Mouse (Mus musculus): ENCODE results near the gene Cwc22. TPM values are rescaled to one million over a fixed set of nuclear protein-coding genes. Genes with fewer than 3 reads are reported as not detected.

Gene Cwc22
- total and polyA plus RNA-seq, 2 experiments from 2014 or later: 10.8 to 16.0 TPM

- Histone ChIP-seq H3K27me3 (ENCODE audit: control insufficient read depth, insufficient read depth, low read length) (no peaks in the 10 kb centered on the region), H3K36me3 (replicated peaks; ENCODE audit: control insufficient read depth, insufficient read depth, low read length) (no peaks in the 10 kb centered on the region), H3K9me3 (replicated peaks; ENCODE audit: control insufficient read depth, low read length) (no peaks in the 10 kb centered on the region), H3K4me2 (ENCODE audit: low read depth, low read length) (no peak overlapping the region), H3K4me1 (ENCODE audit: control insufficient read depth, insufficient read depth) (no peaks in the 10 kb centered on the region), H3K27ac (ENCODE audit: low read depth) (no peak overlapping the region), H3K4me3 (ENCODE audit: low read depth, low read length) (no peak overlapping the region), H3K9ac (replicated peaks; ENCODE audit: low read depth, low read length) (no peak overlapping the region)
- no peak for ATAC-seq (ENCODE audit: insufficient read depth, low read depth)
- 92% methylated on average over 3 of the region's 3 CpGs for WGBS
- TF ChIP-seq CTCF (IDR thresholded peaks at IDR 0.05; ENCODE audit: low read depth): no peak
- DNase-seq (ENCODE audit: low spot score): no peak
Observed at GRCm38 (mm10) chr2:77962450-77963193, 16.4 kb upstream of the Cwc22 start.

DNA sequence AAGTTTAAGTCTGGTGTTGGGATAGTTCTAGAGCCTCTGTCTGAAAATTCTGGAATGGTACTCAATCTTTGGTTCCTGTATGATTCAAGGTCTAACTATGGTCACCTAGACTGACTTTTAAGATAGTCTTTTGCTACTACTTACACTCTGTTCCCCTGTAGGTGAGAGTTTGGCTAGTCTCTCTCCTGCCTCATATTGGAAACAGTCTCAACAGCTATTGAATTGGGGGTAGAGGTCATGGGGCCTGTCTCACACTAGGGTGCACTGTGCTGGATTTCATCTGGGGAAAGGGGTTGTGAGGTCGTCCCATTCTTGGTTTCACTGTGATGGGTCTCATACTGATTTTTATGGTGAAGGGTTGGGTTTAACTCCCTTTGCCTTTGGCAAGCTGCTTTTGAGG is 15.1 kb upstream of the Cwc22 start:
- no peaks in the 10 kb centered on the region for H3K9me3 ChIP-seq (replicated peaks; ENCODE audit: control insufficient read depth, low read length)
- no peak overlapping the region for H3K9ac ChIP-seq (replicated peaks; ENCODE audit: low read depth, low read length)
- no peaks in the 10 kb centered on the region for H3K36me3 ChIP-seq (replicated peaks; ENCODE audit: control insufficient read depth, insufficient read depth, low read length)
- H3K4me3 ChIP-seq (ENCODE audit: low read depth, low read length): no peak overlapping the region
- no peak overlapping the region for H3K4me2 ChIP-seq (ENCODE audit: low read depth, low read length)
- ATAC-seq (ENCODE audit: insufficient read depth, low read depth) (no peak), DNase-seq (ENCODE audit: low spot score) (no peak)
- WGBS: 42% methylated on average over 1 of the region's 1 CpGs
- TF ChIP-seq EP300 (IDR thresholded peaks at IDR 0.05; ENCODE audit: low read depth) (no peak), CTCF (IDR thresholded peaks at IDR 0.05; ENCODE audit: low read depth) (no peak)
- no peaks in the 10 kb centered on the region for H3K4me1 ChIP-seq (ENCODE audit: control insufficient read depth, insufficient read depth)
- H3K27me3 ChIP-seq (ENCODE audit: control insufficient read depth, insufficient read depth, low read length): no peaks in the 10 kb centered on the region
- H3K27ac ChIP-seq (ENCODE audit: low read depth): no peak overlapping the region

DNA sequence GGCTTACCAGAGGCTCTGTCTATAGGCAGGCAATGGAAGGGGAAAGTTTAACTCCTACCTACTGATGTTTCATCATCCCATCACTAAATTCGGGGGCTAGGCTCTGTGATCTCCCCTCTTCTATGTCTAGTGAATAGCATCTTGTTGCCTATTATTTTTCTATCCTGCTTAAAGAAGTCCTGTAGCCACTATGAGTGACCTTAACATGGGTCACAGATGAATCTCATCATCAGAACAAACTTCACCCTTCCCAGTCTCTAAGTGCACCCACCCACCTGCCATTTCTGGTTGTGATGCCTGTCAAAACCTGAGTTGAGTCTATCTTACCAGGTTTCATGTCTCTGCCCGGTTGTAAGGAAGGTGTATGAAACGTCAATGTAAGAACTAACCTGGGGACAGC is 14.5 kb upstream of the Cwc22 start:
- no peaks in the 10 kb centered on the region for H3K27me3 ChIP-seq (ENCODE audit: control insufficient read depth, insufficient read depth, low read length)
- H3K27ac ChIP-seq (ENCODE audit: low read depth): no peak overlapping the region
- 68% methylated on average over 3 of the region's 3 CpGs for WGBS
- H3K4me3 ChIP-seq (ENCODE audit: low read depth, low read length): no peak overlapping the region
- TF ChIP-seq CTCF (IDR thresholded peaks at IDR 0.05; ENCODE audit: low read depth): no peak
- no peak for TF ChIP-seq EP300 (IDR thresholded peaks at IDR 0.05; ENCODE audit: low read depth)
- H3K4me1 ChIP-seq (ENCODE audit: control insufficient read depth, insufficient read depth): no peaks in the 10 kb centered on the region
- ATAC-seq (ENCODE audit: insufficient read depth, low read depth) (no peak), DNase-seq (ENCODE audit: low spot score) (no peak)
- no peak overlapping the region for H3K4me2 ChIP-seq (ENCODE audit: low read depth, low read length)
- no peak overlapping the region for H3K9ac ChIP-seq (replicated peaks; ENCODE audit: low read depth, low read length)
- no peaks in the 10 kb centered on the region for H3K36me3 ChIP-seq (replicated peaks; ENCODE audit: control insufficient read depth, insufficient read depth, low read length)
- H3K9me3 ChIP-seq (replicated peaks; ENCODE audit: control insufficient read depth, low read length): no peaks in the 10 kb centered on the region

DNA sequence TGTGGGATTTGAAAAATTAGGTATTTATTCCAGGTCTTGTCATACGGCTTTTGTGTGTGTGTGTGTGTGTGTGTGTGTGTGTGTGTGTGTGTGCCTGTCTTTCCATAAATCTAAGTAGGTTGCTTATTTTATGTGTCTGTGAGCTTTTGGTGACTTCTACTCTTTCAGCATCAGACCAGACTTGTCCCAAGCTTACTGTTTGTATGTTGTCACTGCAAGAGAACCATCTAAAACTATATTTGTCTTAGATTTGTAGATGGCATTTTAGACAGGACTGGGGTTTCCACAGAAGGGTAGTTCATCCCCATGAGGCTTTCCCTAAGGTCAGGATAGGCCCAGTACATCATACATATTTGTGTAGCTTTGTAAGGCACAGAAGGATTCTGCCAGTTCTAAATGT is 13.2 kb upstream of the Cwc22 start:
- Histone ChIP-seq H3K4me1 (ENCODE audit: control insufficient read depth, insufficient read depth) (no peaks in the 10 kb centered on the region), H3K9ac (replicated peaks; ENCODE audit: low read depth, low read length) (no peak overlapping the region), H3K27ac (ENCODE audit: low read depth) (no peak overlapping the region), H3K36me3 (replicated peaks; ENCODE audit: control insufficient read depth, insufficient read depth, low read length) (no peaks in the 10 kb centered on the region), H3K4me3 (ENCODE audit: low read depth, low read length) (no peak overlapping the region), H3K27me3 (ENCODE audit: control insufficient read depth, insufficient read depth, low read length) (no peaks in the 10 kb centered on the region), H3K4me2 (ENCODE audit: low read depth, low read length) (no peak overlapping the region), H3K9me3 (replicated peaks; ENCODE audit: control insufficient read depth, low read length) (no peaks in the 10 kb centered on the region)
- TF ChIP-seq EP300 (IDR thresholded peaks at IDR 0.05; ENCODE audit: low read depth) (no peak), CTCF (IDR thresholded peaks at IDR 0.05; ENCODE audit: low read depth) (no peak)
- WGBS: 79% methylated on average over 1 of the region's 1 CpGs
- ATAC-seq (ENCODE audit: insufficient read depth, low read depth): no peak
- no peak for DNase-seq (ENCODE audit: low spot score)

GRCm38 (mm10) chr2:77951415-77951913 is 5.3 kb upstream of the Cwc22 start:
- no peaks in the 10 kb centered on the region for H3K27me3 ChIP-seq (ENCODE audit: control insufficient read depth, insufficient read depth, low read length)
- H3K9me3 ChIP-seq (replicated peaks; ENCODE audit: control insufficient read depth, low read length): peaks cover 5% of the 10 kb centered on the region; the same call in 1 of the 2 replicates
- no peaks in the 10 kb centered on the region for H3K36me3 ChIP-seq (replicated peaks; ENCODE audit: control insufficient read depth, insufficient read depth, low read length)
- H3K4me1 ChIP-seq (ENCODE audit: control insufficient read depth, insufficient read depth): no peaks in the 10 kb centered on the region
- ATAC-seq (ENCODE audit: insufficient read depth, low read depth) (no peak), DNase-seq (ENCODE audit: low spot score) (no peak)
- 79% methylated on average over 6 of the region's 6 CpGs for WGBS
- H3K4me3 ChIP-seq (ENCODE audit: low read depth, low read length): no peak overlapping the region
- no peak overlapping the region for H3K9ac ChIP-seq (replicated peaks; ENCODE audit: low read depth, low read length)
- TF ChIP-seq EP300 (IDR thresholded peaks at IDR 0.05; ENCODE audit: low read depth) (no peak), CTCF (IDR thresholded peaks at IDR 0.05; ENCODE audit: low read depth) (no peak)
- H3K27ac ChIP-seq (ENCODE audit: low read depth): no peak overlapping the region
- no peak overlapping the region for H3K4me2 ChIP-seq (ENCODE audit: low read depth, low read length)

GRCm38 (mm10) chr2:77950111-77950510 is 3.9 kb upstream of the Cwc22 start:
- H3K36me3 ChIP-seq (replicated peaks; ENCODE audit: control insufficient read depth, insufficient read depth, low read length): no peaks in the 10 kb centered on the region
- H3K4me2 ChIP-seq (ENCODE audit: low read depth, low read length): no peak overlapping the region
- no peak for TF ChIP-seq CTCF (IDR thresholded peaks at IDR 0.05; ENCODE audit: low read depth)
- TF ChIP-seq EP300 (IDR thresholded peaks at IDR 0.05; ENCODE audit: low read depth): no peak
- no peak overlapping the region for H3K9ac ChIP-seq (replicated peaks; ENCODE audit: low read depth, low read length)
- H3K27me3 ChIP-seq (ENCODE audit: control insufficient read depth, insufficient read depth, low read length): no peaks in the 10 kb centered on the region
- H3K9me3 ChIP-seq (replicated peaks; ENCODE audit: control insufficient read depth, low read length): peaks cover 5% of the 10 kb centered on the region; the same call in 1 of the 2 replicates
- DNase-seq (ENCODE audit: low spot score) (no peak), ATAC-seq (ENCODE audit: insufficient read depth, low read depth) (no peak)
- no peak overlapping the region for H3K27ac ChIP-seq (ENCODE audit: low read depth)
- H3K4me1 ChIP-seq (ENCODE audit: control insufficient read depth, insufficient read depth): peaks cover under 1% of the 10 kb centered on the region; the same call in 1 of the 2 replicates
- no peak overlapping the region for H3K4me3 ChIP-seq (ENCODE audit: low read depth, low read length)
- 38% methylated on average over 1 of the region's 1 CpGs for WGBS

Data from heart, postnatal 0 days (tissue).